Mouse (Mus musculus) monocyte, adult 2 months (primary cell): Measurements from ENCODE around the gene Zrsr1.
A peak's percentile ranks its signal among the peaks of the same experiment; 100 is the strongest.

Experiments
- DNase-seq, 2 experiments: peaks; one replicate each; pipeline ENCODE4 v3.0.0; 2022; ENCODE audit warnings: low spot score in 2 of 2, low read depth in 1 of 2

Gene Zrsr1

GRCm38 (mm10) chr11:22972746-22973526, 1.1 kb downstream of the Zrsr1 start:
- peak; percentile 52 to 71 for DNase-seq

- DNase-seq = no peak
Measured at GRCm38 (mm10) chr11:22973599-22973998, 1.8 kb downstream of the Zrsr1 start.

GRCm38 (mm10) chr11:22978215-22978614, 6.4 kb downstream of the Zrsr1 start:
- no peak for DNase-seq

GRCm38 (mm10) chr11:22978711-22979110, 6.9 kb downstream of the Zrsr1 start:
- no peak for DNase-seq

GRCm38 (mm10) chr11:22979221-22979620, 7.4 kb downstream of the Zrsr1 start:
- no peak for DNase-seq

- DNase-seq = no peak
Measured at GRCm38 (mm10) chr11:22981041-22981440, 9.2 kb downstream of the Zrsr1 start.

- DNase-seq = no peak
Measured at GRCm38 (mm10) chr11:22981543-22981950, 9.7 kb downstream of the Zrsr1 start.

GRCm38 (mm10) chr11:22981984-22982757, 10.4 kb downstream of the Zrsr1 start, which contains the start of the genes Gm28048 and Commd1:
Gm28048 (minus strand) TSS chr11:22982090.
Commd1 (minus strand) TSS chr11:22982382.
- peak; percentile 85 to 91 for DNase-seq

- DNase-seq = no peak
Measured at GRCm38 (mm10) chr11:22982846-22983245, 11.0 kb downstream of the Zrsr1 start.

- no peak for DNase-seq
Measured at GRCm38 (mm10) chr11:22985510-22985909, 13.7 kb downstream of the Zrsr1 start.

- no peak for DNase-seq
Measured at GRCm38 (mm10) chr11:22987357-22987756, 15.6 kb downstream of the Zrsr1 start.

- no peak for DNase-seq
Measured at GRCm38 (mm10) chr11:22989786-22990185, 18.0 kb downstream of the Zrsr1 start.

GRCm38 (mm10) chr11:22990393-22991126, 18.8 kb downstream of the Zrsr1 start, which contains the start of gene Cct4:
Cct4 (plus strand) TSS chr11:22990519.
- DNase-seq = peak; percentile 88 to 89

- no peak for DNase-seq
Measured at GRCm38 (mm10) chr11:22991218-22991835, 19.5 kb downstream of the Zrsr1 start.

- no peak for DNase-seq
Measured at GRCm38 (mm10) chr11:22994271-22994670, 22.5 kb downstream of the Zrsr1 start.

- no peak for DNase-seq
Measured at GRCm38 (mm10) chr11:22995461-22995860, 23.7 kb downstream of the Zrsr1 start.

GRCm38 (mm10) chr11:22998308-22998707, 26.5 kb downstream of the Zrsr1 start:
- DNase-seq = no peak

- no peak for DNase-seq
Measured at GRCm38 (mm10) chr11:23005276-23005675, 33.5 kb downstream of the Zrsr1 start.

- no peak for DNase-seq
Measured at GRCm38 (mm10) chr11:23007166-23007480, 35.3 kb downstream of the Zrsr1 start.

GRCm38 (mm10) chr11:23007481-23008180, 35.8 kb downstream of the Zrsr1 start, which contains the start of gene Fam161a:
Fam161a (plus strand) TSS chr11:23007531.
- DNase-seq = peak; percentile 41 to 54
